Mouse (Mus musculus): ENCODE measurements around the gene Gm3880. TPM values are rescaled to one million over a fixed set of nuclear protein-coding genes. Genes with fewer than 3 reads are reported as not detected.

Gm3880 gene
- polyA plus RNA-seq, 1 experiment from 2014 or later = not detected

Other genes starting within 250 kb of the Gm3880 start
- gene Hdac8, start 181.6 kb downstream of the Gm3880 start, polyA plus RNA-seq (2015; fragmentation: Nextera tagmentation; extraction: Ambion mirVana) = 7.8 and 9.3 TPM in 2 replicates
- 7.5 and 8.1 TPM in 2 replicates for gene Phka1, start 42.7 kb downstream of the Gm3880 start, polyA plus RNA-seq (2015; fragmentation: Nextera tagmentation; extraction: Ambion mirVana)
- not detected in 2 replicates for gene Gm9112, start 20.7 kb upstream of the Gm3880 start, polyA plus RNA-seq (2015; fragmentation: Nextera tagmentation; extraction: Ambion mirVana)
- gene Dmrtc1b, start 20.9 kb upstream of the Gm3880 start, polyA plus RNA-seq (2015; fragmentation: Nextera tagmentation; extraction: Ambion mirVana) = not detected in 2 replicates
- not detected in 2 replicates for gene Dmrtc1c1, start 116.0 kb upstream of the Gm3880 start, polyA plus RNA-seq (2015; fragmentation: Nextera tagmentation; extraction: Ambion mirVana)
- not detected in 2 replicates for gene Dmrtc1c2, start 167.6 kb upstream of the Gm3880 start, polyA plus RNA-seq (2015; fragmentation: Nextera tagmentation; extraction: Ambion mirVana)
- not detected in 2 replicates for gene 1700031F05Rik, start 181.0 kb upstream of the Gm3880 start, polyA plus RNA-seq (2015; fragmentation: Nextera tagmentation; extraction: Ambion mirVana)
- gene Dmrtc1a, start 221.7 kb upstream of the Gm3880 start, polyA plus RNA-seq (2015; fragmentation: Nextera tagmentation; extraction: Ambion mirVana) = 1.8 and 2.5 TPM in 2 replicates
- not detected in 2 replicates for gene 1700011M02Rik, start 221.9 kb upstream of the Gm3880 start, polyA plus RNA-seq (2015; fragmentation: Nextera tagmentation; extraction: Ambion mirVana)
- not detected in 2 replicates for gene 1700018G05Rik, start 241.4 kb upstream of the Gm3880 start, polyA plus RNA-seq (2015; fragmentation: Nextera tagmentation; extraction: Ambion mirVana)